Mouse (Mus musculus) erythroid progenitor cell, adult 5-6 weeks (primary cell): Measurements from ENCODE around the gene Kifc3. TPM values are rescaled to one million over a fixed set of nuclear protein-coding genes. Genes with fewer than 3 reads are reported as not detected.

Experiments used
- ATAC-seq: replicated peaks from 2 replicates; pipeline ENCODE4 v1.8.0; 2016; ENCODE audit warnings: moderate number of reproducible peaks, mild to moderate bottlenecking, moderate TSS enrichment, inconsistent platforms; ENCODE audit not compliant: poor library complexity, low FRiP score, severe bottlenecking
- total RNA-seq, 2 experiments: library from RNA; stranded (forward) in 1 of 2; stranded (reverse) in 1 of 2; fragments of 150-400 nt in 1 of 2; fragments of 186-747, 209-891 nt in 1 of 2; gene quantifications; 2 replicates each; pipeline versions ENCODE4 v1.2.3 to v1.2.4; 2015 to 2017; ENCODE audit warnings: low replicate concordance in 2 of 2

Gene Kifc3
- total RNA-seq, 2 experiments from 2014 or later = 0.76 TPM; not detected in 1

- ATAC-seq = no peak
Observed at GRCm38 (mm10) chr8:95162785-95163184, 39.8 kb downstream of the Kifc3 start.

- no peak for ATAC-seq
Observed at GRCm38 (mm10) chr8:95159344-95159743, 43.3 kb downstream of the Kifc3 start.

GRCm38 (mm10) chr8:95158654-95159053 lies 44.0 kb downstream of the Kifc3 start:
- no peak for ATAC-seq

GRCm38 (mm10) chr8:95157145-95157544 lies 45.5 kb downstream of the Kifc3 start:
- ATAC-seq = no peak

- no peak for ATAC-seq
Observed at GRCm38 (mm10) chr8:95156108-95156507, 46.5 kb downstream of the Kifc3 start.

GRCm38 (mm10) chr8:95155361-95155760 lies 47.3 kb downstream of the Kifc3 start:
- no peak for ATAC-seq

- no peak for ATAC-seq
Observed at GRCm38 (mm10) chr8:95154654-95155053, 48.0 kb downstream of the Kifc3 start.

- no peak for ATAC-seq
Observed at GRCm38 (mm10) chr8:95154056-95154455, 48.6 kb downstream of the Kifc3 start.

- ATAC-seq = no peak
Observed at GRCm38 (mm10) chr8:95150608-95151007, 52.0 kb downstream of the Kifc3 start.

- no peak for ATAC-seq
Observed at GRCm38 (mm10) chr8:95149426-95149825, 53.2 kb downstream of the Kifc3 start.

- no peak for ATAC-seq
Observed at GRCm38 (mm10) chr8:95146846-95147245, 55.8 kb downstream of the Kifc3 start.

- no peak for ATAC-seq
Observed at GRCm38 (mm10) chr8:95146044-95146745, 56.4 kb downstream of the Kifc3 start.

GRCm38 (mm10) chr8:95144631-95145015 lies 58.0 kb downstream of the Kifc3 start:
- no peak for ATAC-seq

- ATAC-seq = no peak
Observed at GRCm38 (mm10) chr8:95143805-95144630, 58.6 kb downstream of the Kifc3 start.

- ATAC-seq = no peak
Observed at GRCm38 (mm10) chr8:95142985-95143804, 59.4 kb downstream of the Kifc3 start.

GRCm38 (mm10) chr8:95142075-95142831 lies 60.4 kb downstream of the Kifc3 start:
- ATAC-seq = no peak

GRCm38 (mm10) chr8:95141469-95142074 lies 61.0 kb downstream of the Kifc3 start:
- no peak for ATAC-seq

- no peak for ATAC-seq
Observed at GRCm38 (mm10) chr8:95141026-95141425, 61.6 kb downstream of the Kifc3 start.

GRCm38 (mm10) chr8:95140555-95140954 lies 62.1 kb downstream of the Kifc3 start:
- ATAC-seq = no peak
